Mouse (Mus musculus): ENCODE data around the gene Dgat2. TPM values are rescaled to one million over a fixed set of nuclear protein-coding genes. Genes with fewer than 3 reads are reported as not detected.

Gene Dgat2
- total and polyA plus RNA-seq, 3 experiments, result 1.6 to 2.8 (median 1.7) TPM

- Histone ChIP-seq H3K4me2 (ENCODE audit: insufficient read depth, low read depth, poor library complexity, severe bottlenecking) (no peak overlapping the region), H3K4me1 (ENCODE audit: control insufficient read depth in 1 of 2, insufficient read depth in 2 of 2) (no peaks in the 10 kb centered on the region), H3K27ac (ENCODE audit: insufficient read depth, low read depth) (no peak overlapping the region), H3K27me3 (replicated peaks) (peaks cover 20% of the 10 kb centered on the region), H3K4me3 (replicated peaks in 1 of 3; ENCODE audit: low read depth in 2 of 3, low read length in 2 of 3, poor library complexity in 1 of 3) (no peak overlapping the region), H3K36me3 (replicated peaks in 1 of 2; ENCODE audit: control insufficient read depth in 1 of 2, insufficient read depth in 1 of 2, low read length in 1 of 2) (no peaks in the 10 kb centered on the region), H3K9me3 (replicated peaks; ENCODE audit: low read length) (no peaks in the 10 kb centered on the region), H3K9ac (ENCODE audit: insufficient read depth, low read depth) (no peak overlapping the region), H3K79me2 (replicated peaks; ENCODE audit: control insufficient read depth, extremely low read depth, insufficient read depth, poor library complexity, severe bottlenecking) (no peaks in the 10 kb centered on the region)
- TF ChIP-seq PAX5 (IDR thresholded peaks at IDR 0.05; ENCODE audit: low read length), result no peak
- no peak for TF ChIP-seq USF2 (conservative IDR thresholded peaks at IDR 0.05; ENCODE audit: low read depth, low read length)
- no peak for TF ChIP-seq POLR2A (IDR thresholded peaks at IDR 0.05; ENCODE audit: low read depth, low read length)
- no peak for TF ChIP-seq MAZ (IDR thresholded peaks at IDR 0.05; ENCODE audit: low read depth, low read length)
- no peak for TF ChIP-seq HCFC1 (IDR thresholded peaks at IDR 0.05; ENCODE audit: low read depth, low read length)
- no peak for TF ChIP-seq E2F4 (IDR thresholded peaks at IDR 0.05; ENCODE audit: insufficient replicate concordance, low read depth, low read length)
- no peak for TF ChIP-seq JUND (conservative IDR thresholded peaks at IDR 0.05; ENCODE audit: low read depth, low read length)
- no peak for TF ChIP-seq NELFE (IDR thresholded peaks at IDR 0.05; ENCODE audit: low read depth, low read length)
- no peak for TF ChIP-seq TCF12 (IDR thresholded peaks at IDR 0.05; ENCODE audit: low read depth, low read length)
- in situ Hi-C loops (cut with MboI; ENCODE audit: low pct_ligation_motif_present, low pct_unique_long_range_greater_than_20kb, low sequenced_read_pairs), result no loop called here
- dilution Hi-C loops (cut with MboI; ENCODE audit: extremely low pct_ligation_motif_present, extremely low pct_unique_long_range_greater_than_20kb, low sequenced_read_pairs), result no loop called here
- no peak for DNase-seq (ENCODE audit: extremely low read depth)
Measured at GRCm38 (mm10) chr7:99213686-99214085, 31.2 kb upstream of the Dgat2 start.

- no peaks in the 10 kb centered on the region for H3K79me2 ChIP-seq (replicated peaks; ENCODE audit: control insufficient read depth, extremely low read depth, insufficient read depth, poor library complexity, severe bottlenecking)
- no peak overlapping the region for H3K9ac ChIP-seq (ENCODE audit: insufficient read depth, low read depth)
- dilution Hi-C loops (cut with MboI; ENCODE audit: extremely low pct_ligation_motif_present, extremely low pct_unique_long_range_greater_than_20kb, low sequenced_read_pairs), result no loop called here
- H3K27me3 ChIP-seq (replicated peaks), result peaks cover 16% of the 10 kb centered on the region
- H3K4me2 ChIP-seq (ENCODE audit: insufficient read depth, low read depth, poor library complexity, severe bottlenecking), result no peak overlapping the region
- H3K27ac ChIP-seq (ENCODE audit: insufficient read depth, low read depth), result no peak overlapping the region
- H3K36me3 ChIP-seq (replicated peaks in 1 of 2; ENCODE audit: control insufficient read depth in 1 of 2, insufficient read depth in 1 of 2, low read length in 1 of 2), result no peaks in the 10 kb centered on the region
- DNase-seq (ENCODE audit: extremely low read depth), result no peak
- TF ChIP-seq MAFK (IDR thresholded peaks at IDR 0.05; ENCODE audit: insufficient replicate concordance, low read length), result no peak
- TF ChIP-seq CHD2 (IDR thresholded peaks at IDR 0.05; ENCODE audit: low read length), result no peak
- TF ChIP-seq ZNF384 (IDR thresholded peaks at IDR 0.05; ENCODE audit: low read depth, low read length), result no peak
- no peak for TF ChIP-seq USF1 (IDR thresholded peaks at IDR 0.05; ENCODE audit: low read depth, low read length)
- TF ChIP-seq MEF2A (IDR thresholded peaks at IDR 0.05; ENCODE audit: borderline replicate concordance, low read depth, low read length), result no peak
- no peak for TF ChIP-seq NELFE (IDR thresholded peaks at IDR 0.05; ENCODE audit: low read depth, low read length)
- no peak for TF ChIP-seq ZKSCAN1 (IDR thresholded peaks at IDR 0.05; ENCODE audit: borderline replicate concordance, low read depth, low read length)
- TF ChIP-seq JUN (IDR thresholded peaks at IDR 0.05; ENCODE audit: insufficient read depth, low read depth, low read length), result no peak
- TF ChIP-seq UBTF (IDR thresholded peaks at IDR 0.05; ENCODE audit: low read depth, low read length), result no peak
- TF ChIP-seq EP300 (IDR thresholded peaks at IDR 0.05; ENCODE audit: low read length), result no peak
- no peak for TF ChIP-seq MXI1 (IDR thresholded peaks at IDR 0.05; ENCODE audit: low read depth, low read length)
- TF ChIP-seq CTCF (conservative IDR thresholded peaks at IDR 0.05 in 1 of 2, IDR thresholded peaks at IDR 0.05 in 1 of 2; ENCODE audit: low read depth in 2 of 2, low read length in 2 of 2), result no peak
- no peak for TF ChIP-seq ELF1 (IDR thresholded peaks at IDR 0.05; ENCODE audit: low read depth, low read length)
- no peak for TF ChIP-seq PAX5 (IDR thresholded peaks at IDR 0.05; ENCODE audit: low read length)
- TF ChIP-seq SMC3 (IDR thresholded peaks at IDR 0.05; ENCODE audit: low read depth, low read length), result no peak
- in situ Hi-C loops (cut with MboI; ENCODE audit: low pct_ligation_motif_present, low pct_unique_long_range_greater_than_20kb, low sequenced_read_pairs), result no loop called here
- H3K4me1 ChIP-seq (ENCODE audit: control insufficient read depth in 1 of 2, insufficient read depth in 2 of 2), result no peaks in the 10 kb centered on the region
- H3K4me3 ChIP-seq (replicated peaks in 1 of 3; ENCODE audit: low read depth in 2 of 3, low read length in 2 of 3, poor library complexity in 1 of 3), result no peak overlapping the region
- H3K9me3 ChIP-seq (replicated peaks; ENCODE audit: low read length), result no peaks in the 10 kb centered on the region
Measured at GRCm38 (mm10) chr7:99213056-99213455, 30.5 kb upstream of the Dgat2 start.

Data from CH12.LX (cell line).